Mouse (Mus musculus): ENCODE measurements around the gene Alg5. TPM values are rescaled to one million over a fixed set of nuclear protein-coding genes. Genes with fewer than 3 reads are reported as not detected.

Alg5 gene
- total RNA-seq, 1 experiment = 38.1 TPM

GRCm38 (mm10) chr3:54797211-54797610 lies 61.9 kb downstream of the Alg5 start:
- Histone ChIP-seq H3K9me3 (ENCODE audit: control insufficient read depth, insufficient read depth, low read depth, low read length) (no peaks in the 10 kb centered on the region), H3K27ac (ENCODE audit: insufficient read depth, low read depth, low read length, poor library complexity, severe bottlenecking) (no peak overlapping the region), H3K36me3 (ENCODE audit: control insufficient read depth, insufficient read depth, low read length, poor library complexity, severe bottlenecking) (no peaks in the 10 kb centered on the region), H3K4me3 (ENCODE audit: insufficient read depth in 1 of 2, low read depth in 1 of 2, low read length in 2 of 2, poor library complexity in 1 of 2, severe bottlenecking in 1 of 2) (0 out of 4 replicates have a peak overlapping the region, but pooled peaks of 1 of the 2 experiments have one; percentile 11), H3K9ac (ENCODE audit: insufficient read depth, low read depth, low read length, poor library complexity, severe bottlenecking) (no peak overlapping the region), H3K4me1 (ENCODE audit: control insufficient read depth in 2 of 2, insufficient read depth in 2 of 2, low read length in 2 of 2, poor library complexity in 1 of 2) (peaks cover 0 to 5% of the 10 kb centered on the region in 2 experiments; a peak in 1 of 4 replicates)
- no peak for TF ChIP-seq ZC3H11A (IDR thresholded peaks at IDR 0.05; ENCODE audit: borderline replicate concordance, low read depth, low read length)
- no peak for TF ChIP-seq ZNF384 (IDR thresholded peaks at IDR 0.05; ENCODE audit: low read depth, low read length)
- no peak for TF ChIP-seq CHD2 (IDR thresholded peaks at IDR 0.05; ENCODE audit: low read depth, low read length)
- TF ChIP-seq HCFC1 (IDR thresholded peaks at IDR 0.05; ENCODE audit: borderline replicate concordance, insufficient read depth, low read length) = no peak
- no peak for TF ChIP-seq MAFK (IDR thresholded peaks at IDR 0.05; ENCODE audit: insufficient read depth, low read depth, low read length)
- in situ Hi-C loops (cut with MboI; ENCODE audit: low sequenced_read_pairs in 2 of 2, unreplicated experiment in 2 of 2) = no loop called here
- peak; percentile 61 for DNase-seq (ENCODE audit: low read depth, low spot score)

Other genes with a start within 250 kb of the Alg5 start
- gene Supt20, start 42.7 kb upstream of the Alg5 start, total RNA-seq (2012; rRNA removed) = 53.0 and 56.4 TPM in 2 replicates
- not detected in 2 replicates for gene Gm21958, start 21.2 kb upstream of the Alg5 start, total RNA-seq (2012; rRNA removed)
- gene Exosc8, start 146 bp upstream of the Alg5 start, total RNA-seq (2012; rRNA removed) = 116 and 144 TPM in 2 replicates
- gene Smad9, start 20.0 kb downstream of the Alg5 start, total RNA-seq (2012; rRNA removed) = 0.26 and 0.54 TPM in 2 replicates
- 10.4 and 18.1 TPM in 2 replicates for gene Rfxap, start 72.3 kb downstream of the Alg5 start, total RNA-seq (2012; rRNA removed)
- gene Sertm1, start 180.3 kb downstream of the Alg5 start, total RNA-seq (2012; rRNA removed) = 0.31 and 0.53 TPM in 2 replicates

Data from ES-E14 (cell line).